Mouse (Mus musculus) heart, adult 2 months (tissue): ENCODE measurements around the gene Slc43a2.

Source experiments
- CTCF ChIP-seq: fragments of 200-600 bp; IDR thresholded peaks from 2 replicates; pipeline ENCODE4 v1.8.1; 2022; ENCODE audit warnings: antibody characterized with exemption, mild to moderate bottlenecking, moderate library complexity
- EP300 ChIP-seq: fragments of 200-500 bp; IDR thresholded peaks from 2 replicates; pipeline ENCODE4 v1.6.1; 2011; ENCODE audit warnings: low read depth, low read length, control low read depth; ENCODE audit not compliant: insufficient read depth
- POLR2A ChIP-seq: fragments of 200-500 bp; IDR thresholded peaks from 2 replicates; pipeline ENCODE4 v1.6.1; 2011; ENCODE audit warnings: mild to moderate bottlenecking, low read depth, low read length, control low read depth; ENCODE audit not compliant: insufficient read depth

DNA sequence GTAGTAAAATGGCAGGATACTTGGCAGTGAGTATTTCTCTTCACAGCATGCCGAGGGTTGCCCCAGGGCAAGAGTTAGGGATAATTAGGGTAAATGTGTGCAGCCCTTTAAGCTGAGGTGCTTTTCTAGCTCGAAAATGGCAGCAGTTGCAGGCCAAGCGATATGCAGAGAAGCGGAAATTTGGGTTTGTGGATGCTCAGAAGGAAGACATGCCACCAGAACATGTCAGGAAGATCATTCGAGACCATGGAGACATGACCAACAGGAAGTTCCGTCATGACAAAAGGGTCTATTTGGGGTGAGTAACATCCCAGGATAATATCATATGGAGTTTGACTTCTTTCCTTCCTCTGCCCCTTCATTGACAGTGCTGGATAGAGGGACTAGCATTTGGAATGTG lies 44.0 kb upstream of the Slc43a2 start:
- TF ChIP-seq POLR2A, result no peak
- no peak for TF ChIP-seq CTCF
- no peak for TF ChIP-seq EP300
